Mouse (Mus musculus) inflammation-experienced regulatory T-cells (primary cell): ENCODE results near the gene Agk. TPM values are rescaled to one million over a fixed set of nuclear protein-coding genes. Genes with fewer than 3 reads are reported as not detected.

ENCODE experiments used
- polyA plus RNA-seq, 2 experiments: library from polyadenylated mRNA; unstranded; fragments of 100-300 nt; shearing (Covaris generic); gene quantifications; one replicate each; pipeline ENCODE4 v1.2.1; 2017

The Agk gene
- 10 to 100 TPM; 38.5 to 41.2 TPM for polyA plus RNA-seq

GRCm38 (mm10) chr6:40324897-40325841 lies at the start of gene Agk:
Gene Agk, plus strand, starts transcription at chr6:40325172.

DNA sequence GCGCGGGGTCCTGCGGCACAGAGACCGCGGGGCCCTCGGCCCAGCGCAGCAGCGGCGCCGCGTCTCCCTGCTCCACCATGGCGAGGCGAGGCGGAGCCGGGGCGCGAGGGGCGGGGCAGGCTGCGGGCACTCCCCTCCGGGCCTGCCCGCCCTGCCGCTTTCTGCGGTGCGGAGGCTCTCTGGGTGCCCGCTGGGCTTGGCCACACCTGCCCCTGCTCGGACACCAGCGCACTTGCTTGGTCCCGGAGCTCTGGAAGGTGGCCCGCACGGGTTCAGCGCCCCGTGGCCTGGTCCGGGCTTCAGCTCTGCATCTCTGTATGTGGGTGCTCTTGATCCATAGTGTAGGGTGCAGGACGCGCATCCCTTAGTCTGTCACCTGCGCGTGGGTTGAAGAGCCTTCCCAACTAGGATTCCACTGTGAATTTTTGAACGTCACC lies 111.1 kb downstream of the Agk start, which contains the start of gene E330009J07Rik:
Gene E330009J07Rik, minus strand, starts transcription at position 89 of the 437 bp plus-strand sequence.

DNA sequence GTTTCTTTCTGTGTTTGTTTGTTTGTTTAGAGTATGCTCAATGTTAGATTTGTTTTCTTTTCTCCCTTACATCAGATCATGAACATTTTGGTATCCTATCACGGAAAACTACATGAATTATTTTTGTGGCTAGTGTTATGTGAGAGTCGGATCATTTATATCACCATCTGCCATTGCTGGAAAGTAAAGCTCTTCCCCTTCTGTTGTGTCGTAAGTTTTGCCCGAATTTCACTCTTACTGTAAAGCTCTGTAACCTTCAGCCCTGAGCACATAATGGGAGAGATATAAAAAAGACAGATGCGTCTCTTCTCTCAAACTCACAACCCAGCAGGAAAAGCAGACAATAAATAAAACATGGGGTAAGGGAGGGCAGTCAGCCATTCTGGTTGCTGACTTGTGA lies 114.0 kb downstream of the Agk start, which contains the start of gene Wee2:
Gene Wee2, plus strand, starts transcription at position 153 of the 400 bp plus-strand sequence.

Other genes starting within 250 kb of the Agk start
- gene E330009J07Rik, start 111.0 kb downstream of the Agk start, polyA plus RNA-seq: 10 to 100 TPM; 10.4 to 23.9 TPM
- gene Wee2, start 113.9 kb downstream of the Agk start, polyA plus RNA-seq: under 1 TPM; 0.21 to 0.42 TPM
- gene Ssbp1, start 146.2 kb downstream of the Agk start, polyA plus RNA-seq: 100 to 1,000 TPM; 106 to 109 TPM
- not detected for gene Tas2r137, start 166.1 kb downstream of the Agk start, polyA plus RNA-seq
- not detected for gene Tas2r108, start 168.4 kb downstream of the Agk start, polyA plus RNA-seq
- gene Prss37, start 194.3 kb downstream of the Agk start, polyA plus RNA-seq: under 1 TPM in 1 of 2 experiments, not detected in 1; 0.84 TPM
- gene Olfr461, start 229.9 kb downstream of the Agk start, polyA plus RNA-seq: under 1 TPM in 1 of 2 experiments, not detected in 1; 0.06 TPM
- under 1 TPM in 1 of 2 experiments, not detected in 1; 0.16 TPM for gene Olfr460, start 244.3 kb downstream of the Agk start, polyA plus RNA-seq